Mouse (Mus musculus) embryonic facial prominence, embryonic 15.5 days (tissue): ENCODE results near the gene Mrps22. TPM values are rescaled to one million over a fixed set of nuclear protein-coding genes. Genes with fewer than 3 reads are reported as not detected.

Experiments used
- ATAC-seq: fragments of 200-750 bp; cut with Nextera tagmentation; 2 replicates; pipeline ENCODE4 v1.8.0; 2017; ENCODE audit warnings: low read depth, moderate TSS enrichment; ENCODE audit not compliant: insufficient number of reproducible peaks, low FRiP score, low TSS enrichment
- H3K27ac ChIP-seq: fragments of 300-500 bp; sonication (generic); replicated peaks from 2 replicates; pipeline ENCODE4 v1.5.1; 2015; ENCODE audit warnings: mild to moderate bottlenecking, inconsistent platforms
- H3K27me3 ChIP-seq: fragments of 300-500 bp; sonication (generic); 2 replicates; pipeline ENCODE4 v1.6.1; 2015; ENCODE audit warnings: inconsistent platforms
- H3K36me3 ChIP-seq: fragments of 300-500 bp; sonication (generic); 2 replicates; pipeline ENCODE4 v1.6.1; 2015; ENCODE audit warnings: mild to moderate bottlenecking, inconsistent platforms
- H3K4me1 ChIP-seq: fragments of 300-500 bp; sonication (generic); 2 replicates; pipeline ENCODE4 v1.6.1; 2015; ENCODE audit warnings: inconsistent platforms
- H3K4me2 ChIP-seq: fragments of 300-500 bp; sonication (generic); replicated peaks from 2 replicates; pipeline ENCODE4 v1.6.1; 2015; ENCODE audit warnings: mild to moderate bottlenecking, inconsistent platforms
- H3K4me3 ChIP-seq: fragments of 300-500 bp; sonication (generic); replicated peaks from 2 replicates; pipeline ENCODE4 v1.5.1; 2015; ENCODE audit warnings: mild to moderate bottlenecking, inconsistent platforms
- H3K9ac ChIP-seq: fragments of 300-500 bp; sonication (generic); 2 replicates; pipeline ENCODE4 v1.6.1; 2015; ENCODE audit warnings: inconsistent platforms
- H3K9me3 ChIP-seq: fragments of 300-500 bp; sonication (generic); replicated peaks from 2 replicates; pipeline ENCODE4 v1.6.1; 2016; ENCODE audit warnings: inconsistent platforms
- WGBS: fragments of 180-500 bp; shearing (Covaris S2); methylation state at CpG from one replicate; pipeline ENCODE4 v1.1.7; 2015; 5-methylcytosine and 5-hydroxymethylcytosine counted together
- polyA plus RNA-seq: library from polyadenylated mRNA; unstranded; fragments of >200 nt; fragmentation: Nextera tagmentation; extraction: Ambion mirVana; gene quantifications from 2 replicates; pipeline ENCODE4 v1.2.1, GENCODE M21; 2015

Gene Mrps22
- polyA plus RNA-seq, 1 experiment from 2014 or later, result 49.3 TPM

- peak; percentile 98 for ATAC-seq
- H3K27me3 ChIP-seq, result no peaks in the 10 kb centered on the region
- H3K4me2 ChIP-seq, result peak within 1 kb of the TSS; percentile 85
- H3K4me3 ChIP-seq, result peak within 1 kb of the TSS; percentile 98
- under 1% methylated on average over 76 of the region's 76 CpGs for WGBS
- H3K36me3 ChIP-seq, result peaks cover 7% of the 10 kb centered on the region
- peak within 1 kb of the TSS; percentile 99 for H3K9ac ChIP-seq
- H3K4me1 ChIP-seq, result peaks cover 20% of the 10 kb centered on the region
- H3K9me3 ChIP-seq, result no peaks in the 10 kb centered on the region
- H3K27ac ChIP-seq, result peak within 1 kb of the TSS; percentile 90
Measured at GRCm38 (mm10) chr9:98563137-98564126, 38.0 kb downstream of the Mrps22 start, which contains the start of gene Copb2. Gene Copb2 (plus strand): TSS chr9:98563721.

GRCm38 (mm10) chr9:98544042-98544441 lies 57.4 kb downstream of the Mrps22 start:
- Histone ChIP-seq H3K9ac (no peak overlapping the region), H3K4me1 (no peaks in the 10 kb centered on the region), H3K27me3 (no peaks in the 10 kb centered on the region; the same call in 1 of the 2 replicates), H3K4me2 (no peak overlapping the region), H3K27ac (no peak overlapping the region), H3K9me3 (no peaks in the 10 kb centered on the region), H3K4me3 (no peak overlapping the region), H3K36me3 (no peaks in the 10 kb centered on the region)
- WGBS, result 78% methylated on average over 3 of the region's 3 CpGs
- no peak for ATAC-seq

Other genes with a start within 250 kb of the Mrps22 start
- 34.1 and 44.5 TPM in 2 replicates for gene Rbp1, start 178.7 kb downstream of the Mrps22 start, polyA plus RNA-seq
- 17.8 and 21.4 TPM in 2 replicates for gene Rbp2, start 115.5 kb downstream of the Mrps22 start, polyA plus RNA-seq
- 181 and 182 TPM in 2 replicates for gene Copb2, start 37.9 kb downstream of the Mrps22 start, polyA plus RNA-seq
- gene Prr23a1, start 240.8 kb upstream of the Mrps22 start, polyA plus RNA-seq, result not detected in 2 replicates